Mouse (Mus musculus) stomach, embryonic 16.5 days (tissue): Measurements from ENCODE around the gene Coq5. TPM values are rescaled to one million over a fixed set of nuclear protein-coding genes. Genes with fewer than 3 reads are reported as not detected.

ENCODE experiments used
- ATAC-seq: fragments of 200-750 bp; cut with Nextera tagmentation; 2 replicates; pipeline ENCODE4 v1.8.0; 2017; ENCODE audit warnings: moderate number of reproducible peaks, moderate TSS enrichment; ENCODE audit not compliant: insufficient read depth, low FRiP score
- H3K27ac ChIP-seq: fragments of 300-500 bp; sonication (generic); 2 replicates; pipeline ENCODE4 v1.5.1; 2014; ENCODE audit warnings: low read length
- H3K27me3 ChIP-seq: fragments of 300-500 bp; sonication (generic); 2 replicates; pipeline ENCODE4 v1.6.1; 2014; ENCODE audit warnings: low read length, control low read depth, mixed read lengths; ENCODE audit not compliant: control insufficient read depth, insufficient read depth
- H3K36me3 ChIP-seq: fragments of 300-500 bp; sonication (generic); 2 replicates; pipeline ENCODE4 v1.6.1; 2014; ENCODE audit warnings: low read length; ENCODE audit not compliant: control insufficient read depth, insufficient read depth
- H3K4me1 ChIP-seq: fragments of 300-500 bp; sonication (generic); 2 replicates; pipeline ENCODE4 v1.6.1; 2014; ENCODE audit warnings: low read length, control low read depth, mixed read lengths; ENCODE audit not compliant: control insufficient read depth, insufficient read depth
- H3K4me2 ChIP-seq: fragments of 300-500 bp; sonication (generic); 2 replicates; pipeline ENCODE4 v1.6.1; 2014; ENCODE audit warnings: low read depth, low read length, mixed read lengths
- H3K4me3 ChIP-seq: fragments of 300-500 bp; sonication (generic); replicated peaks from 2 replicates; pipeline ENCODE4 v1.5.1; 2014; ENCODE audit warnings: mild to moderate bottlenecking, low read length
- H3K9ac ChIP-seq: fragments of 300-500 bp; sonication (generic); 2 replicates; pipeline ENCODE4 v1.6.1; 2014; ENCODE audit warnings: low read length
- H3K9me3 ChIP-seq: fragments of 300-500 bp; sonication (generic); replicated peaks from 2 replicates; pipeline ENCODE4 v1.6.1; 2016; ENCODE audit warnings: low read length, control low read depth; ENCODE audit not compliant: control insufficient read depth
- WGBS: fragments of 180-500 bp; shearing (Covaris S2); extraction: QIAGEN DNeasy Blood & Tissue Kit; methylation state at CpG from one replicate; pipeline ENCODE4 v1.1.7; 2014; 5-methylcytosine and 5-hydroxymethylcytosine counted together
- polyA plus RNA-seq: library from polyadenylated mRNA; unstranded; fragments of >200 nt; fragmentation: Nextera tagmentation; extraction: Ambion mirVana; gene quantifications from 2 replicates; pipeline ENCODE4 v1.2.1, GENCODE M21; 2015

Gene Coq5
- polyA plus RNA-seq, 1 experiment from 2014 or later: 49.2 TPM

DNA sequence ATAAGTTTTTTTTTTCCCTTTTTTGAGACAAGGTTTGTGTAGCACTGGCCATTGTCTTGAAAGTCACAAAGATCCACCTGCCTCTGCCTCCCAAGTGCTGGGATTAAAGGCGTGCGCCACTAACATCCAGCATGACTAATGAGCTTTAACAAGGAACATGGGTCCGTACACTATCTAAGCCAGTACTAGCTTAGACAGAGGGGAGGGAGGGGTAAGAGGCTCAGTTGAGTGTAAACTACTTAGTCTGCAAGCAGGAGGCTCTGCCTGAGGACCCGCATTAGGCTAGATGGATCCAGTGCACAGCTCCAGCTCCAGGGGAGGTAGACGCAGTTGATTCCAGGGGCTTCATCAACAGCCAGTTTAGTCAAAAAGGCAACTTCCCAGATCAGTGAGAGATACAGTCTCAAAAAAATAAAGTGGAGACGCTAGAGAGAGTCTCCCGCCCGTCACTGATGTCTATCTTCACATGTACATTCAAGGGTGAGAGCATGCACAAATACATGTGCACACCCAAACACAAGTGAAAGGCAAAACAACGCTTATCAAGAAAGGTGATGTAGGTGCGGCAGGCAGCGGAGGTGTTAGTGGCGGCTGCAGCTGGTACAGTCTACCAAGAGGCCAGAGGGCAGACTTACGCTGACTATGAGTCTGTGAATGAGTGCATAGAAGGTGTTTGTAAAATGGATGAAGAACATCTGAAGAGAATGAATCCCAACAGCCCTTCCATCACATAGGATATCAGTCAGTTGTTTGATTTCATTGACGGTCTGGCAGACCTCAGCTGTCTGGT, 16.8 kb upstream of the Coq5 start:
- Histone ChIP-seq H3K9me3 (no peaks in the 10 kb centered on the region), H3K27me3 (no peaks in the 10 kb centered on the region), H3K9ac (no peak overlapping the region), H3K4me2 (no peak overlapping the region), H3K36me3 (peaks cover 14% of the 10 kb centered on the region), H3K4me3 (no peak overlapping the region), H3K27ac (no peak overlapping the region), H3K4me1 (peaks cover 15% of the 10 kb centered on the region; the same call in 1 of the 2 replicates)
- no peak for ATAC-seq
- 82% methylated on average over 14 of the region's 14 CpGs for WGBS

- H3K36me3 ChIP-seq: no peaks in the 10 kb centered on the region
- WGBS: 88% methylated on average over 5 of the region's 5 CpGs
These were observed 13.1 kb upstream of the Coq5 start for GRCm38 (mm10) chr5:115266340-115266739.

DNA sequence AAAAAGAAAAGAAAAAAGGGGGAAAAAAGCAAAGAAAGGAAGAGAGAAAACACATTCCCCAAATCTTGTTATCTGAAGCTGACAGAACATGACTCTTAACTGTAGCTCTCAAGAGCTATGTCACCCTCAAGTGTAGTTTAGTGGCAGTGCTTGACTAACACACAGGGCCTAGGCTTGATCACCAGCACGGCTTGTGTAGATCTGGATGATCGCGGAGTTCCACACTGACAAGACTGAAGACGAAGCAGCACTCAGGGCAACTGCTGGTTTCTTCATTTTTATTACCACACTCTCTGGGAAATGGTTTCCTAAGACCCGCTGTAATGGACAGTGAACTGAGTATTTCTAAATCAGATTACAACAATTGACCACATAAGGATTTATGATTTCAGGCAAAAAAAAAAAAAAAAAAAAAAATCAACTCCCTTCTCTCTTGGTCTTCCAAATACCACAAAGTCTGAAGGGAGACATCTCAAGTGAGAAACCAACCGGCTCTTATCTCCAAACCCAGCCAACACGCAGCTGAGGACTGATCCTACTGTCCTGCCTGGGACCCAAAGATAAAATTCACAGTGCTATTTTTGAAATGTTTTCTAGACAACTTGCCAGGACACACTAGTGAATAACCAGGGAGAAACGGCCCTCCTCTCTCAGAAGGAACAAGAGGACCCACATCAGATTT, 12.5 kb upstream of the Coq5 start:
- no peak for ATAC-seq
- no peaks in the 10 kb centered on the region for H3K27me3 ChIP-seq
- no peaks in the 10 kb centered on the region for H3K36me3 ChIP-seq
- WGBS: 73% methylated on average over 8 of the region's 8 CpGs
- H3K9me3 ChIP-seq: no peaks in the 10 kb centered on the region
- no peak overlapping the region for H3K4me2 ChIP-seq
- peaks cover 30% of the 10 kb centered on the region for H3K4me1 ChIP-seq
- H3K27ac ChIP-seq: no peak overlapping the region
- H3K4me3 ChIP-seq: no peak overlapping the region
- no peak overlapping the region for H3K9ac ChIP-seq

More at GRCm38 (mm10) chr5:115266340-115266739, 13.1 kb upstream of the Coq5 start:
- peaks cover 30% of the 10 kb centered on the region for H3K4me1 ChIP-seq
- H3K27ac ChIP-seq: no peak overlapping the region
- no peak for ATAC-seq
- H3K4me2 ChIP-seq: no peak overlapping the region
- H3K4me3 ChIP-seq: no peak overlapping the region
- no peaks in the 10 kb centered on the region for H3K27me3 ChIP-seq
- H3K9ac ChIP-seq: no peak overlapping the region
- no peaks in the 10 kb centered on the region for H3K9me3 ChIP-seq

DNA sequence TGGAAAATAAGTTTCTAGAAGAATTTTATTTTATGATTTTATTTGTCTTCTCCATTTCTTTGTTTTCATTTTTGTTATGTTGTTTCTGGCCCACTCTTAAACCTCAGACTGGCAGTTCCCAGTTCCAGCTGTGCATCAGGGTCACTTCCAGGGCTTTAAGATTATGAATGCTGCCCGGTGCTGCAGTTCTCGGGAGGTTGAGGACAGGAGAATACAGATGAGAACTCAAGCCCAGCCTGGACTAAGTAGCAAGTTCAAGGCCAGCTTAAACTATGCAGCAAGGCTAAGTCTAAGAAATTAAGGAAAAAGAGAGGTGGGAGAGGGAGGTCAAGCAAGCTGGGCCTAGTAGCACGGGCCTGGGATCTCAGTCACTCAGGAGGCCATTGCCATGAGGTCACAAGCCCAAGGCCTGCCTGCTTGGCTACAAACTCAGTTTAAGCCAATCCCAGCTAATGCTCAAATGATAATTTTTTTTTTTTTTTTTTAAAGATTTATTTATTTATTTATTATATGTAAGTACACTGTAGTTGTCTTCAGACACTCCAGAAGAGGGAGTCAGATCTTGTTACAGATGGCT, 11.9 kb upstream of the Coq5 start:
- ATAC-seq: no peak
- Histone ChIP-seq H3K9me3 (no peaks in the 10 kb centered on the region), H3K27me3 (no peaks in the 10 kb centered on the region), H3K4me2 (no peak overlapping the region), H3K4me1 (peaks cover 30% of the 10 kb centered on the region), H3K4me3 (no peak overlapping the region), H3K27ac (no peak overlapping the region), H3K9ac (no peak overlapping the region), H3K36me3 (no peaks in the 10 kb centered on the region)
- WGBS: 71% methylated on average over 3 of the region's 3 CpGs

- Histone ChIP-seq H3K36me3 (no peaks in the 10 kb centered on the region), H3K27me3 (no peaks in the 10 kb centered on the region), H3K9ac (no peak overlapping the region), H3K4me2 (no peak overlapping the region), H3K4me1 (peaks cover 32% of the 10 kb centered on the region), H3K27ac (peak overlapping the region; percentile 17; the same call in 1 of the 2 replicates), H3K4me3 (no peak overlapping the region), H3K9me3 (no peaks in the 10 kb centered on the region)
- no peak for ATAC-seq
- 41% methylated on average over 3 of the region's 3 CpGs for WGBS
These were observed 11.2 kb upstream of the Coq5 start for GRCm38 (mm10) chr5:115268266-115268665.

GRCm38 (mm10) chr5:115269969-115270368, 9.5 kb upstream of the Coq5 start:
- Histone ChIP-seq H3K4me3 (0 out of 2 replicates have a peak overlapping the region, but pooled peaks have one; percentile 73), H3K4me1 (peaks cover 34% of the 10 kb centered on the region), H3K4me2 (peak overlapping the region; percentile 74), H3K27me3 (no peaks in the 10 kb centered on the region), H3K9ac (peak overlapping the region; percentile 85; the same call in 1 of the 2 replicates), H3K9me3 (no peaks in the 10 kb centered on the region), H3K36me3 (no peaks in the 10 kb centered on the region), H3K27ac (no peak overlapping the region)
- ATAC-seq: no peak
- WGBS: 86% methylated on average over 1 of the region's 1 CpGs

DNA sequence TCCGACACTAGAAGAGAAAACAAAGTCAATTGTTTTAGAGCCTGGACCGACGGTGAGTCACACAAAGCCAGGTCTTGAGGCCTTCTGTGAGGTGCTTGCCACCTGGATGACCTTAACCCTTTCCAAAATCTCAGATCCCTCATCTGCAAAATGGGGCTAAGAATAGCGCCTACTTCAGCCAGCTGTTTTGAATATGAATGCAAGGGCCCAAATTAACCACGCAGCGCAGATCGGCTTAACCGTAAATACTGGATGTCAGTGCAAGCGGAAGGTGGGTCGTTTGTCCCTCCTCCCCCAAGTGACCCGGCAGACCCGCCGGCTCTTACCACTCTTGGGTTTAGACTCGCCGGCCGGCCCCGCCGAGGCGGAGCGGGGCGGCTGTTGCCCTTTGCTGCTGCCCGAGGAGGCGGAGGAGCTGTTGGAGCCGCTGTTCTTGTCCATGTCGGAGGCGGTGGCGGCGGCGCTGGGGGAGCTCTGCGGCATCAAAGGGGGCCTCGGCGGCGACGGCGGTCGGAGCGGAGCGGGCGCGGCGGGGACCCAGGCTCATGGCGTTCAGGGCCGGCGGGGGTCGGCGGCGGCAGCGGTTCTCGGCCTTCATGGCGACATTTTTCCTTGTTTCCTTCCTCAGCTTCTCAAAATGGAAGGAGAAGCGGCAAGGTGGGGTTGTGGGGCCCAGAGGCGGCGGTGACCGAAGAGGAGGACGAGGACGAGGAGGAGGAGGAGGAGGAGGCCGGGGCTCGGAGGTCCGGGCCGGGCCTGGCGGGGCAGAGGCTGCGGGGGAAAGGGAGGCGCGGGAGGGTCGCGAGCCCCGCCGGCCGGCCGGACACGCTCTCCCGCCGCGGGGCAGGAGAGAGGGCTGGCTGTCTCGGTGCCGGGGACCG, 7.3 kb upstream of the Coq5 start:
- no peak; the same call in 1 of the 2 replicates for ATAC-seq
- H3K4me2 ChIP-seq: peak overlapping the region; percentile 74

DNA sequence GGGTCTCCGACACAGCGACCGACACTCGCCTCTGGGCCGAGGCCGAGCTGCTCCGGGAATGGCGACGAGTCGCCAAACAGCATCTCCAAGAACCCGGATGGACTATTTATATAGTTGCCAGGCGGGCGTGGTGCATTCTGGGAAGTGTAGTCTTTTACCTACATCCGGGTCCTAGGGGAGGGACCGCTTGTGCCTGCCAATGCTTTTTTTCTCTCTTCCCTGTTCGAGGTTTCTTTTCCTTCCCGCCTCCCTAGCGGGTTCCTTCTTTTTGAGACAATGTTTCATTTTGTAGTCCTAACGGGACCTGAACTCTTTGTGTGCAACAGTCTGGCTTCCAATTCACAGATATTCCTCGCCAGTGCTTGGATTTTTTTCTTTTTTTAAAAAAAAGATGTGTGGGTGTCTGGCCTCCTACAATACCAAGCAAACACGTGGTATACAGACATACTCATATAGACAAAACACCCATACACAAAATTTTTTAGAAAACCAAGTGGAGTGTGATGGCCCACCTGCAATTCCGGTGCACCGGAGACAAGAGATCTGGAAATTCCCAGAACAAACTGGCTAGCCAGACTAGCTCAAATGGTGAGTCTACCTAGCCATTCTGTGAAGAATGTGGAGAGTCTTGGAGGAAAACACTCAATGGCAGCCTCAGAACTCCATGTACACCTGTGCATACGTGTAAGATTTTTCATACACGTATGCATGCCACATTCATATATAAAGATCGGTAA, 6.5 kb upstream of the Coq5 start, which contains the start of gene Rnf10:
TSS of gene Rnf10 (minus strand) at position 87 of the 737 bp plus-strand sequence.
- peaks cover 19% of the 10 kb centered on the region for H3K4me1 ChIP-seq
- no peaks in the 10 kb centered on the region for H3K9me3 ChIP-seq
- peak; percentile 91 for ATAC-seq
- no peaks in the 10 kb centered on the region for H3K27me3 ChIP-seq
- peak within 1 kb of the TSS; percentile 74 for H3K4me2 ChIP-seq
- 12% methylated on average over 26 of the region's 26 CpGs for WGBS
- H3K27ac ChIP-seq: peak within 1 kb of the TSS; percentile 78
- no peaks in the 10 kb centered on the region for H3K36me3 ChIP-seq
- peak within 1 kb of the TSS; percentile 73 for H3K4me3 ChIP-seq
- H3K9ac ChIP-seq: peak within 1 kb of the TSS; percentile 85

More for the DNA sequence above, 7.3 kb upstream of the Coq5 start:
- peak overlapping the region; percentile 85 for H3K9ac ChIP-seq
- peak overlapping the region; percentile 73 for H3K4me3 ChIP-seq
- peaks cover 24% of the 10 kb centered on the region for H3K4me1 ChIP-seq
- H3K36me3 ChIP-seq: no peaks in the 10 kb centered on the region
- no peaks in the 10 kb centered on the region for H3K27me3 ChIP-seq
- WGBS: under 1% methylated on average over 74 of the region's 77 CpGs
- H3K27ac ChIP-seq: peak overlapping the region; percentile 78
- no peaks in the 10 kb centered on the region for H3K9me3 ChIP-seq
